Mouse (Mus musculus): ENCODE data around the gene Aph1a.

DNA sequence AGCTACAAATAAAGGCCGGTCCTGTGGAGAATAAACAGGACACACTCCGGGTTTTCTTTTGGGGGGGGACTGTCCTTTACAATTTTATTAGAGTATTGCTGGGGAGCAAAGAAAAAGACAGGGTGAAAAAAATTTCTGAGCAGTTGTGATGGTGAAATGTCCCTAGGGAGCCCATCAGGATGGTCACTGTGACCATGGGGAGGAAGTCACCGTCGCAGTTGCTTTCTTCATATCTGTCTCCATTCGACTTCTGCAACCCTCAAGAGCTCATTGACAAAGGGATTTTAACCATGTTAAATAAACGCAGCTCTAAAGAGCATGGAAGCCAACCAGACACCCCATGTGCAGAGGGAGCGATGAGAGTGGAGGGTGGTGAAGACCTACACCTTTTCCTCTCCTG is 23.0 kb downstream of the Aph1a start:
- TF ChIP-seq ZMIZ1 (IDR thresholded peaks at IDR 0.05; ENCODE audit: low read depth, low read length), result no peak
- no peak for TF ChIP-seq POLR2A (IDR thresholded peaks at IDR 0.05; ENCODE audit: control insufficient read depth in 1 of 2, insufficient read depth in 1 of 2, low read depth in 1 of 2, low read length in 2 of 2, poor library complexity in 1 of 2)
